Mouse (Mus musculus): ENCODE measurements at regions not wholly inside any gene's neighbourhood (a gene's known extent, or its start where the extent isn't known, plus 50 kb on each side); places are given as distances from the start of the nearest gene placed in this dataset.

DNA sequence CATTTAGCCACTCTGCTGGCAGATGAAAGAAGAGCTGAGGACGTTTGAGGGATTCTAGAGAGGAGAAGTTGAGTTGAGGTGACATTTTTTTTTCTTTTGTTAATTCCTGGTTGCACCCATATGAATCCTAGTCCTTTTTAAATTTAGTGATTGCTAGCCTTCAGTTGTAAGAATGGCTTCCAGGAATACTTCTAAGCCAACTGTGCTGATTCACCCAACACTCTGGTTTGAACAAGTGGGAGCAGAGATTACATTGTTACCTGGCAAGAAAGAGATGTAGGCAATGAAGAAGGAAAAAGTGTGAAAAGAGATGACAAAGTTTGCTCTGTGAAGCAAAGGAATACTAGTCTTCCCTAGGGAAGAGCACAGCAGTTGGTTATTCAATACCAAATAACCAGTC, 261.1 kb upstream of the Kcnq5 start:
- DNase-seq: no peak

DNA sequence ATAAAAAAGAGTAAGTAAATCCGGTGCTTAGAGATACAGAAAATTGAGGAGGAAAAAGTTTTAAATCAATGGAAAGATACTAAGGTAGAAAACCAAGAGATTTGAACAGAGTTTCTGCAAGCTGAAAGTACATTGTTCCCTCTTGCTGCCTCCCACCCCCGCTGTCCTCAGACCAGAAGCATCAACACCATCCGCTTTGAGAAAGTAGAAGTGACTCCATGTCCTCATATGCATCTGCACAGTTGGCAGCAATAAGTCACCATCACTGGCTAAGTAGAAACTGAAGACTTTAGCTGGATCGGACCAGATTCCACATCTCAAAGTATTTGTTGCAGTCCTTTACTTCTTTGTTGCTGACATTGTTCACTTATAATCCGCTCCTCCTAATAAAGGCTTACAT, 250.1 kb upstream of the Kcnq5 start:
- DNase-seq: no peak

DNA sequence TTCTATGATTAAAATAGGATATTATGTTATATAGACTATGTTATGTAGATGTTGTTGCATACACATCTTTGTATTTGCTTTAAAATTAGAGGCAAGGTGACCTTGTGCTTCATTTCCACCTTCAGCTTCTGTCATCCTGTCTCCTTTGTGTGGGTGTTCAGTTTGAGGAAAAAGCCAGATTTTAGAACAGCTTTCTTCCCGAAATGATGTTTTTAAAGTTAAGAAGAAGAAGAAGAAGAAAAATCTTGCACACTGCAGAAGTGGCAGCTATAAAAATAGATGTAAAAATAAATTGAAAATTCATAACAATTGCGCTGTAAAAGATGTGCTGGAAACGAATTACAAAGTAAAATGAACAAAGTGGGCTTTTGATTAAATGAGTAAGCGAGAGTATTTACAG, 249.5 kb upstream of the Kcnq5 start:
- DNase-seq: no peak

DNA sequence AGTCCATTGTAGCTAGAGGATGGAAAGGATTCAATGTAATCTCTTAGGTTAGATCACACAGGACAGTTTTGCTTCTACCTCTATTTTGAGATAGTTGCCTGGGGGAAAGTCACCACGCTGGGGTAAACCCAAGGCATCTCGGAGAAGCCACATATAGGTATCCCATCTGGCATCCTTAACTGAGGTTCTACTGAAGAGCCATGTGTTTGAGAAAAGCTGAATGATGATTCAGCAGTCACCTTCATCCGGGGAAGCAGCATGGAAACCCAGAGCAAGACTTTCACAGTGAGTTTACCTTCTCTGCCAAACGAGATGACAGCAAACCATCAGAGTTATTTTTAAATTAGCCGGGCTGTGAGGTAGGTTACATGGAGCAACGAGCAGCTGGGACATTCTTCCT, 248.9 kb upstream of the Kcnq5 start:
- no peak for DNase-seq

DNA sequence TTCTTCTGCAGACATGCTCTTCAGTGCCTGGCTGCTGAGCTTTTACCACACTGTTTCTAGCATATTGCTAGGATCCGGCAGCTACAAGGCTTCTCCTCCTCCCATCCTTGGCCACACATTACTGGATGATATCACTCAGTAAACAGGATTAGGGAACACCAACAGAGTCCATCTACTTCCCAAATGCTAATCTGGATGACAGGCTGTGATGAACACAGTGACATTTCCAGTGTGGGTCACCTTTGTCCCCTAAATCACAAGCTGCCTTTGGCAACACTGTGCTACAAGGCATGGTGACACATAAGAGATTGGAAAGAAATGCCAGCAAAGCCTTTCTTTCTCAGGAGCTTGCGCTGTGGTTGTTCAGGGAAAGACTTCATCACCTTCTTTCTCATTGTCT, 246.5 kb upstream of the Kcnq5 start:
- DNase-seq: no peak

DNA sequence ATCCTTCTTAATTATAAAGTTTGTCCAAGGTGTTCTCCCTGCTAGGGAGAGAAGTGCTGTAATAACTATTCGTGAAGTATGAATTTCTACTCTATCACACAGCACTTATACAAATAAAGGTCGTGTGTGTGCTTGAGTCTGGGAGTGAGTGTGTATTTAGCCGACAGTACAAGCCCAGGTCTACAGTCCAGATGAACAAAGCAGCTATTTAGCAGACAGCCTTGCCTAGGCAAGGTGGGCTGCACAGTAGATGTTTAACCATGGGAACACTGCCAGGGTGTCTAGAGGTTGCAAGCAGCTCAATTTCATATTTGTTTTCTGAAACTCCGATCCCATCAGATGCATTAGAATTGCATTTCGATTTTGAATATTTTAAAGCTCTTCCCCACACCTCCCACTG, 245.2 kb upstream of the Kcnq5 start:
- DNase-seq: no peak

DNA sequence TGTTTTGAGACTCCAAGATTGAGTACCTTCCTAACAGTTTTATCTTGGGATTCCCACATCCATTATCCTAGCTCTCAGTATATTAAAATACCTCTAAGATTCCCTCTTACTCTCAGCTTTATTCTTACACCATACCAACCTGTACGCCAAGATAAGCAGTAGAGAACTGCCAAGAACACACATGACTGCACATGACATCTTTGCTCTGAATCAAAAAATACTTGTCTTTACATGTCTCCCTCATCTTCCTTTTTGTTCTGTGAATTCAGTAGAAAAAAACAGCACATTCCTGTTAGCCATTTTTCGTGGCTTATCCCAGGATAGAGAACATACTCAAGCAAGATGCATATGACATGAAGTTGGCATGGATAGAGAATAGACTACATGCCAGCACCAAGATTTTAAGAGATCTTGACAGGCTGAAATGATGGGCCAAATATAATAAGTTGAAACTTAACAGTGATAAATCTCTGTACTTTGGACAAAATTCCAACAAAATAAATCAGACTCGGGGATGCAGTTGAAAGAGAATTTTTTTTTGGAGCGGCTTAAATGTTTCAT, 206.0 kb upstream of the Kcnq5 start:
- no peak for DNase-seq

DNA sequence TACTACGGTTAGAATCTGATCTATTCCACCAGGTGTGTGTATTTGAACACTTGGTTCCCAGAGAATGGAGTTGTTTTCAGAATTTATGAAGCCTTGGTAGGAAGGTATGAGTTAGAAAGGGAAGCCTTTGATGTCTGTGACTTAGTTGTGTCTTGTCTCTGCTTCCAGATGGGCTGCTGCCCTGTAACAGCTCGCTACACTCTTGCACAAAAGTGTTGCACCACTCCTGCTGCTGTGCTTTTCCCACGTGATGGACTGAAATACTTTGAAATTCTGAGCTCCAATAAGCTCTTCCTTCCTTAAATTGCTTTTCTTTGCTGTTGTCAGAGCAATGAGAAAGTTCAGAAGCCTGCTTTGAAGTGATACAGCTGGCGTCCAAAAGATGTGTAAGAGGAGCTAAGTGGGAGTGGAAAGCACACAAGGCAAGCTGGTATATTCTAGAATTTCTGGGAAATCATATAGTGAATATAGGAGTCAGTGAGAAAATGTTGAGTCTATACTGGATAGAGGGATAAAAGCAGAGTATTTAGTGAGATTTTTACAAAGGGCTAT, 174.9 kb upstream of the Kcnq5 start:
- DNase-seq: peak; percentile 6

DNA sequence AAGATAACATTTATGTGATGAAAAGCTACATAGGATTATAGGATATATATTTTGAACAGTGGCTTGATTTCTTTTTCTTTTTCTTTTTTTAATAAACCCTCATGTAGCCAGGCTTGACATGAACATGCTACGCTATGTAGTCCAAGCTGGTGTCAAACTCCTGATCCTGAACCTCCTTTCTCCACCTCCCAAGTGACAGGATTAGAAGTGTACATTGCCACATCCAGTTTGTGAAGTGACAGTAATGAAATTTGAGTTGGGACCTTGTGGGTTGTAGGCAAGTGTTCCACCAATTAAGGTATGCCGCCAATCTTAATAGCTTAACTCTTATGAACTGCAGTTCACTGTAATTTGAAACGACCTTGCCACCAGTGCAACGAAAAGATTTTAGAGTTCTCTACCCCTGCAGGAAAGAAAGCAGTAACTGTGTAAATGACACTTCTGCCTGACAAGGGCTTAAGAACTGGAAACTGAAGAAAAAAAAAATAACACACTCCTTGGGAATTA, 156.6 kb upstream of the Kcnq5 start:
- no peak for DNase-seq

DNA sequence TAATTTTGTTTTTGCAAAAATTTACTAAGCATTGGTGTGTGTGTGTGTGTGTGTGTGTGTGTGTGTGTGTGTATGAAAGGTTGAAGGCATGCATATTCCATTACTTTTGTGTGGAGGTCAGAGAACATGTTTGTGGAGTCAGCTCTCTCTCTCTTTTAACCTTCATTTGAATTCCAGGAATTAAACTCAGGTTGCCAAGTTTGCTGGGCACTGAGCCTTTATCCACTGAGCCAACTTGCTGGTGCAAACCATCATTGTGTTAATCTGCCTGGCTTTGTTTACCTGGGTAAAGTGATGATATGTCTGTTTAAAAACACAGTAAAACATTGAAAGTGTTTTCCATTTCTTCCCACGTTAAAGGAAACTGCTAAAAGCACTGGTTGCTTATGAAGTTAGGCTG, 154.7 kb upstream of the Kcnq5 start:
- DNase-seq: no peak

DNA sequence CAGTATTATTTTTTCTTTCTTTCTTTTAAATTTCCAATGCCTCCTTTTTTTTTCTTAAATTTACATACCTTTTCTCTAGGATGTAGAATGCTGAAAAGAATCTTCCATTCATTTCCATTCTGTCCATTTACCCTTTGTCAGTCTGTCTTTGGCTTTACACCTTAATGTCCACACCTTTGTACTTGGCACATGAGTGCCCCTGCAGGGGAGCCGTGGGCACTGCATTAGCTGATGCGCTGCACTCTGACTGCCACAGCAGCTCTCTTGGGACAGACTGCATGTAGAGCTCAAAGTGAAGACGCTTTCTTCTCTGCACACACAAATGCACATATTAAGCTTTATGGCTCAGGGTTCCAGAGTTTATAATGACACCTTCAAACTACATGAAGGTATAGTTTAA, 143.8 kb upstream of the Kcnq5 start:
- peak; percentile 14 for DNase-seq

DNA sequence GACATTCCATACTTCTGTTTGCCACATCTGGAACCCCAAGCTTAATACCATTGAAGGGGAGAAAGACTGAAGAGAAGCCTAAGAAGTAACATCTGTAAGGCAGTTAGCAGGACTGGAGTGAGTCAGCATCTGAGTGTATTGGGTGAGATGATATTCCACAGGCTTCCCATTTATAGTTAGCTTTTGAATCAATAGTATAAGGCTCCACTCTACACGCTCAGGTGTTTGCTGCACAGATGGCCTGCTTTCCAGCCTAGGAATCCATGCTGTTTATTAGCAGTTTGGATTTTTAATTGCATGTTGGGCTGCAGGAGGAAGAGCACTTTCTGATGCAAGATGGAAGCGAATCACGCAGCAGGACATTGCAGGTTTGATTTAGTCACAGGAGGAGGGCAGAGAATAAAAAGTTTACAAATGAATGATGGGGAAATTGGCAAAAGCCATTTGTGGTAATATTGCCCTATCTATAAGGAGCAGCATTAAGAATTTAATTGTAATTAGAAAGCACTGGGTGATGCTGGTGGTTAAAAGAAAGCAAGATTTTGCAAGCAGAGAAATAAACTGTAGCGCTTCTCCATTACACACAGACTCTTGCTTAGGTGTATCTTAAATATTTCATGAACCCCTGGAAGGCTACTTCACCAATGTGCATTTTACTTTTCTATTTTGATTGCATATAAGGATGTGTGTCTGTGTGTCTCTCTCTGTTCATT, 109.8 kb upstream of the Kcnq5 start:
- no peak for DNase-seq

DNA sequence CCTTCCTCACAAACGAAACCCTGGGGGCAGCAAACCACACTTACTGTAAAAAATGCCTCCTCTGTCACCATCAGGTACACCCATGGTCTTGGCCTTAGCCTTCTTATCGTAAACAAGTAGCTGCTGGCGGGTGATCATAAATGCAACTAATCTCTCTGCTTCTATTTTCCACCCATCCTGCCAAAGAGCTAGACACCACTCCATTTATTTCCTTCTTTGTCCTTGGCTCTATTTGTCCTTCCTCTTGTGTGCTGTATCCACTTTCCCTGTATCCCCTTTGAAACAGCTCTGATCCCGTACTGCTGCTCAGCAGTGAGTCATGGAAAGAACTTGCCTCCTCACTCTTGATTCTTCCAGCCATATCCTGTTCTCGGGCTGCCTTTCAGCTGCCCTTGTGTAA, 108.3 kb upstream of the Kcnq5 start:
- peak; percentile 2 for DNase-seq

Measured in lung, postnatal 36 days (tissue).